In genomic region chr11:67653521-67654090, GRCm38 (mm10) we compare ENCODE assay signal across 35 mouse cellular contexts. TPM values are rescaled to one million over a fixed set of nuclear protein-coding genes. Genes with fewer than 3 reads are reported as not detected.
DNase-seq lines count a peak whose midpoint lies in the region; ATAC-seq and TF ChIP-seq lines count a peak whose summit lies in the region.
"Had no signal": no experiment of that assay in that cellular context is flagged by ENCODE, and none has a peak within 500 bp of the region (broad histone marks: within the 10 kb centered on the region; RNA-seq: fewer than 3 reads in every experiment).

No protein-coding gene starts in this region.

- DNase-seq in cerebellum, adult 2 months, result peak; percentile 45 to 52
- no peak for DNase-seq in hindbrain, postnatal 0 days (ENCODE audit: low spot score)
- DNase-seq in hindbrain, embryonic 14.5 days (ENCODE audit: low spot score), result no peak
- DNase-seq in neural tube, embryonic 10.5 days (ENCODE audit: extremely low spot score, low spot score), result no peak
- DNase-seq in embryo, embryonic 9.5 days (ENCODE audit: extremely low spot score), result no peak
- DNase-seq: adrenal gland, postnatal 10 days; gastrocnemius, postnatal 10 days; heart, postnatal 10 days; kidney, adult 11 months; kidney, postnatal 25 days; right cerebral cortex, postnatal 25 days; thymus, adult 18-20 months; thymus, postnatal 25 days had no signal

- H3K4me1 ChIP-seq in cerebellum, adult 2 months (ENCODE audit: control insufficient read depth, insufficient read depth, low read length), result peaks cover 53% of the 10 kb centered on the region
- peaks cover 20% of the 10 kb centered on the region for H3K4me1 ChIP-seq in hindbrain, postnatal 0 days (ENCODE audit: insufficient read depth, low read length)
- H3K4me1 ChIP-seq in hindbrain, embryonic 14.5 days (replicated peaks; ENCODE audit: control insufficient read depth, insufficient read depth, low read length), result peaks cover 8% of the 10 kb centered on the region; the same call in 1 of the 2 replicates
- peaks cover 23% of the 10 kb centered on the region for H3K4me1 ChIP-seq in neural tube, embryonic 15.5 days
- peaks cover 74% of the 10 kb centered on the region for H3K4me1 ChIP-seq in olfactory bulb, adult 2 months (ENCODE audit: control insufficient read depth, insufficient read depth, low read length)

- H3K4me3 ChIP-seq in cerebellum, adult 2 months (replicated peaks; ENCODE audit: insufficient read depth, low read depth, low read length), result peak overlapping the region; percentile 83
- no peak overlapping the region for H3K4me3 ChIP-seq in hindbrain, postnatal 0 days (ENCODE audit: low read length)
- H3K4me3 ChIP-seq in hindbrain, embryonic 14.5 days (replicated peaks; ENCODE audit: low read length), result no peak overlapping the region
- H3K4me3 ChIP-seq in neural tube, embryonic 15.5 days (replicated peaks), result no peak overlapping the region
- peak overlapping the region; percentile 44 for H3K4me3 ChIP-seq in olfactory bulb, adult 2 months (ENCODE audit: insufficient read depth, low read depth, low read length)
- H3K4me3 ChIP-seq: embryonic facial prominence, embryonic 13.5 days; heart, embryonic 13.5 days; limb, embryonic 12.5 days; lung, embryonic 15.5 days; midbrain, embryonic 12.5 days; stomach, embryonic 15.5 days had no signal

- H3K9ac ChIP-seq in hindbrain, postnatal 0 days (replicated peaks; ENCODE audit: low read length), result no peak overlapping the region
- no peak overlapping the region for H3K9ac ChIP-seq in hindbrain, embryonic 14.5 days
- 0 out of 2 replicates have a peak overlapping the region, but pooled peaks have one; percentile 17 for H3K9ac ChIP-seq in neural tube, embryonic 15.5 days (replicated peaks)
- H3K9ac ChIP-seq: limb, embryonic 12.5 days; lung, embryonic 15.5 days; midbrain, embryonic 12.5 days; stomach, embryonic 15.5 days had no signal

- no peaks in the 10 kb centered on the region for H3K36me3 ChIP-seq in hindbrain, postnatal 0 days (ENCODE audit: insufficient read depth, low read length)
- no peaks in the 10 kb centered on the region for H3K36me3 ChIP-seq in hindbrain, embryonic 14.5 days (replicated peaks; ENCODE audit: control insufficient read depth, insufficient read depth)
- H3K36me3 ChIP-seq in neural tube, embryonic 15.5 days, result no peaks in the 10 kb centered on the region
- H3K36me3 ChIP-seq: embryonic facial prominence, embryonic 13.5 days; heart, embryonic 13.5 days; limb, embryonic 12.5 days; lung, embryonic 15.5 days; midbrain, embryonic 12.5 days; stomach, embryonic 15.5 days had no signal

- ATAC-seq in cerebellum, adult (ENCODE audit: insufficient number of reproducible peaks, low FRiP score, low TSS enrichment), result no peak
- no peak for ATAC-seq in hindbrain, postnatal 0 days
- ATAC-seq in hindbrain, embryonic 14.5 days (ENCODE audit: low FRiP score), result no peak
- ATAC-seq in neural tube, embryonic 15.5 days (ENCODE audit: low FRiP score), result no peak
- ATAC-seq: forebrain, embryonic 16.5 days; inflammation-experienced regulatory T-cells, adult 6 months; Patski had no signal

- H3K4me2 ChIP-seq in hindbrain, postnatal 0 days (ENCODE audit: low read depth, low read length), result 0 out of 2 replicates have a peak overlapping the region, but pooled peaks have one; percentile 34
- no peak overlapping the region for H3K4me2 ChIP-seq in hindbrain, embryonic 14.5 days (replicated peaks)
- H3K4me2 ChIP-seq in neural tube, embryonic 15.5 days, result no peak overlapping the region
- H3K4me2 ChIP-seq: heart, embryonic 13.5 days; liver, embryonic 11.5 days; lung, embryonic 15.5 days; stomach, embryonic 15.5 days had no signal

- TF ChIP-seq POLR2A in cerebellum, adult 2 months (IDR thresholded peaks at IDR 0.05; ENCODE audit: borderline replicate concordance, insufficient read depth, low read length), result no peak; the same call in 1 of the 2 replicates
- no peak for TF ChIP-seq POLR2A in olfactory bulb, adult 2 months (IDR thresholded peaks at IDR 0.05; ENCODE audit: insufficient read depth, low read depth, low read length)

- peak overlapping the region; percentile 87 for H3K27ac ChIP-seq in cerebellum, adult 2 months (ENCODE audit: insufficient read depth, low read length)
- no peak overlapping the region for H3K27ac ChIP-seq in hindbrain, postnatal 0 days
- no peak overlapping the region for H3K27ac ChIP-seq in hindbrain, embryonic 14.5 days
- H3K27ac ChIP-seq in neural tube, embryonic 15.5 days (replicated peaks), result no peak overlapping the region
- peak overlapping the region; percentile 87 for H3K27ac ChIP-seq in olfactory bulb, adult 2 months (ENCODE audit: insufficient read depth, low read depth, low read length)
- H3K27ac ChIP-seq: embryonic facial prominence, embryonic 13.5 days; heart, embryonic 13.5 days; limb, embryonic 12.5 days; lung, embryonic 15.5 days; midbrain, embryonic 12.5 days; stomach, embryonic 15.5 days had no signal

- 15% methylated on average over 9 of the region's 9 CpGs for WGBS in cerebellum, adult 2 months
- WGBS in hindbrain, postnatal 0 days, result 88% methylated on average over 9 of the region's 9 CpGs
- 90% methylated on average over 9 of the region's 9 CpGs for WGBS in hindbrain, embryonic 14.5 days
- 92% methylated on average over 9 of the region's 9 CpGs for WGBS in neural tube, embryonic 15.5 days
- WGBS in olfactory bulb, adult 2 months, result 56% methylated on average over 9 of the region's 9 CpGs

- no peak for TF ChIP-seq CTCF in cerebellum, adult 2 months (IDR thresholded peaks at IDR 0.05; ENCODE audit: borderline replicate concordance, insufficient read depth, low read depth, low read length)
- TF ChIP-seq CTCF in hindbrain, postnatal 0 days (IDR thresholded peaks at IDR 0.05; ENCODE audit: low read depth), result no peak
- no peak for TF ChIP-seq CTCF in olfactory bulb, adult 2 months (IDR thresholded peaks at IDR 0.05; ENCODE audit: insufficient read depth, low read depth, low read length)

- H3K27me3 ChIP-seq in cerebellum, adult 2 months (ENCODE audit: control insufficient read depth, insufficient read depth, low read length), result no peaks in the 10 kb centered on the region
- H3K27me3 ChIP-seq in hindbrain, postnatal 0 days (ENCODE audit: insufficient read depth, low read length), result no peaks in the 10 kb centered on the region
- no peaks in the 10 kb centered on the region for H3K27me3 ChIP-seq in hindbrain, embryonic 14.5 days (ENCODE audit: control insufficient read depth, insufficient read depth, low read length)
- H3K27me3 ChIP-seq in neural tube, embryonic 15.5 days (replicated peaks), result no peaks in the 10 kb centered on the region
- H3K27me3 ChIP-seq: embryonic facial prominence, embryonic 13.5 days; heart, embryonic 13.5 days; lung, embryonic 15.5 days; stomach, embryonic 15.5 days had no signal

- H3K9me3 ChIP-seq in hindbrain, postnatal 0 days (ENCODE audit: low read length), result no peaks in the 10 kb centered on the region
- H3K9me3 ChIP-seq in hindbrain, embryonic 14.5 days (ENCODE audit: control insufficient read depth, low read length), result no peaks in the 10 kb centered on the region
- no peaks in the 10 kb centered on the region for H3K9me3 ChIP-seq in neural tube, embryonic 15.5 days (replicated peaks)
- H3K9me3 ChIP-seq: embryonic facial prominence, embryonic 13.5 days; heart, embryonic 13.5 days; limb, embryonic 12.5 days; lung, embryonic 15.5 days; midbrain, embryonic 12.5 days; stomach, embryonic 15.5 days had no signal

RNA-seq across cellular contexts. Expression of gene Rcvrn, which starts 41.5 kb away (rescaled TPM):
- polyA plus RNA-seq in cerebellum, adult 2 months (2012; rRNA removed), result 0.41 and 0.86 TPM in 2 replicates
- total RNA-seq in hindbrain, postnatal 0 days (2014; rRNA removed), result not detected in 2 replicates
- not detected in 2 replicates for polyA plus RNA-seq in hindbrain, postnatal 0 days (2015; fragmentation: Nextera tagmentation; extraction: Ambion mirVana)
- polyA plus RNA-seq in hindbrain, embryonic 14.5 days (2014; fragmentation: Nextera tagmentation; extraction: Ambion mirVana), result not detected in 2 replicates
- not detected in 2 replicates for polyA plus RNA-seq in neural tube, embryonic 15.5 days (2015; fragmentation: Nextera tagmentation; extraction: Ambion mirVana)
- polyA plus RNA-seq in olfactory bulb, adult 2 months (2012; ENCODE audit: insufficient read depth, insufficient read length, low replicate concordance, missing spikeins), result not detected in 2 replicates
- total RNA-seq: adrenal gland, postnatal 10 days; gastrocnemius, postnatal 10 days; heart, adult 8-10 months; heart, postnatal 10 days; hematopoietic stem cell, adult 5-6 weeks; megakaryocyte progenitor cell, adult 5-6 weeks; MEL had no signal
- polyA plus RNA-seq: embryonic facial prominence, embryonic 13.5 days; forebrain, embryonic 11.5 days; forebrain, embryonic 16.5 days; gonadal fat pad, adult 2 months; heart, embryonic 13.5 days; inflammation-experienced regulatory T-cells, adult 6 months; kidney, embryonic 14.5 days; limb, embryonic 12.5 days; liver, embryonic 11.5 days; liver, embryonic 16.5 days; lung, embryonic 15.5 days; midbrain, embryonic 12.5 days; neural tube, embryonic 14.5 days; Patski; stomach, embryonic 15.5 days had no signal

Comparison
In these comparisons a context has a peak if more than half of its experiments do, and no peak if none do; other contexts are left out.
1. DNase-seq: peak in cerebellum, adult 2 months (2 of 2); none in hindbrain, postnatal 0 days (single experiment), hindbrain, embryonic 14.5 days (single experiment), neural tube, embryonic 10.5 days (single experiment) and embryo, embryonic 9.5 days (single experiment).
2. H3K27ac ChIP-seq: peak in cerebellum, adult 2 months (single experiment) and olfactory bulb, adult 2 months (single experiment); none in hindbrain, postnatal 0 days (single experiment), hindbrain, embryonic 14.5 days (single experiment) and neural tube, embryonic 15.5 days (single experiment).
3. H3K4me3 ChIP-seq: peak in cerebellum, adult 2 months (single experiment) and olfactory bulb, adult 2 months (single experiment); none in hindbrain, postnatal 0 days (single experiment), hindbrain, embryonic 14.5 days (single experiment) and neural tube, embryonic 15.5 days (single experiment).